Mouse (Mus musculus): Measurements from ENCODE around the gene Slc39a9.

DNA sequence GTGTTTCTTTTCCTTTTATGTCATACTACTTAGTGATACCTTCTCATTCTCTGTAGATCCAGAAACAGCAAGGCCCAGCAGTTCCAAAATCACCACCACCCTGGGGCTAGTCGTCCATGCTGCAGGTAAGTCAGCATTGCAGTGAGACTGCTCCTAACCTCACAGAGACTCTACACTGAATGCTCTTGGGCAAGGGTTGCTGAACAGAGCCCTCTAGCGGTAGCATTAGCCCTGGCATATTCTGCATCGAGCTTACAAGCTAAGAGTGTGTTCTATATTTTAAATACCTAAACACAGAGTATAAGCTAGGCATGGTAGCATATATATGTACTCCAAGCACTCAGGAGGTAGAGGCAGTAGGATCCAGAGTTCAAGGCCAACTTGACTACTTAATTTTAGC lies 29.5 kb downstream of the Slc39a9 start:
- TF ChIP-seq CTCF (IDR thresholded peaks at IDR 0.05; ENCODE audit: extremely low read depth, insufficient read depth, low read length), result peak; percentile 78
- no peak for TF ChIP-seq POLR2A (IDR thresholded peaks at IDR 0.05; ENCODE audit: extremely low read depth, insufficient read depth, low read length)
